Mouse (Mus musculus): ENCODE data around the gene Fgd3.

Gene Fgd3

GRCm38 (mm10) chr13:49300771-49301170, 19.3 kb downstream of the Fgd3 start:
- DNase-seq: no peak

DNA sequence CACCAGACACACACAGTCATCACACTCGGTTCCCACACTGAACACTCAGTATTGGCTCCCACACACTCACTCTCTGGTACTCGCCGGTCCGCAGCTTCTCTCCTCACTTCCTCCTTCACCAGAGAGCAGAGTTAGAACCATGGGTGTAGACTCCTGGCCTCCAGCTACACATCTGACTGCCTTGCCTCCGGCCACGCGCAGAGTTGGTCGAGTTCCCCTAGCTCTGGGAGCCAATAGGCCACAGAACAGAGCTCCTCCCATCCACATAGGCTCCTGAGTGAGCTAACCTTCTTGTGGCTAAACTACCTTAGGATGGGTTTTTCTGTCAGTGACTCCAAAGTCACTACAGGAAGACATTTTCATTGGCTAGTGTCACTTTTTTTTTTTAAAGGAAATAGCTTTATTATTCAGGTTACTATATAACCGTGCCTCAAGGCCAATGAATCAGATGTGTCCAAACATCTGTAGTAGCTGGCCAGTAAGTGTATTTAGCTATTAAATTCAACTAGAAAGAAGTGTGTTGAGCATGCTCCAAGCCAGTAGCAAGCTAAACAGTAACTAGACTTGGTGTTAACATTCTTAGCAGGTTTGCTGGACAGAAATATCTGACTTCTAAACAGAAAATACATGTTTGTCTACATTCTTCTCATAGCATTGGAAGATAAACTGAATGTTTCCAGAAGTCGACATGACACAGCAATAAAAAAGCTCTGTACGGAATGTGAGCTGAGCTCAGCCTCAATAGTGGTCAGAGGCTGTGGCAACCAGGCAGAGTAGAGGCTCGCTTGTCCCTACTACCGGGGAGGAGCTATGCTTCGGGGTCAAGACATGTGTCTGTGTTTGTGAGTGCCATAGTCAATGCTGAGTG, 21.4 kb downstream of the Fgd3 start:
- DNase-seq: peak; percentile 62 to 80

- no peak for DNase-seq
Measured at GRCm38 (mm10) chr13:49296270-49296669, 23.8 kb downstream of the Fgd3 start.

GRCm38 (mm10) chr13:49294108-49294507, 26.0 kb downstream of the Fgd3 start:
- no peak for DNase-seq

- no peak for DNase-seq
Measured at GRCm38 (mm10) chr13:49291949-49292348, 28.2 kb downstream of the Fgd3 start.

DNA sequence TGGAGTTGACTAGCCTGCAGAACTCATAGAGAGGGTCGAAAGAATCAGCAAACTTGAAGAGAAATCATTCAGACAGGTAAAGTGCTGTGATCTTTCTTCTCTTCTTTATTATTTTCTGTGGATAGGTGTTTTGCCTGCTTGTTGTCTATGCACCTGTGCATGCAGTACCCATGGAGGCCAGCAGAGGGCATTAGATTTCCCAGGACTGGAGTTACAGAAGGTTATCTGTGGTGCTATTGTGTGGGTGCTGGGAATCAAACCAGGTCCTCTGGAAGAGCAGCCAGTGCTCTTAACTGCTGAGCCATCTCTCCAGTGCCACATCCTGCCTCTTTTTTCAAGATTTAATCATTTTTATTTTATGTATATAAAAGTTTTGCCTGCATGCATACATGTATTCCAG, 28.7 kb downstream of the Fgd3 start:
- peak in 1 of 2 experiments; percentile 45 for DNase-seq

GRCm38 (mm10) chr13:49287224-49287623, 32.9 kb downstream of the Fgd3 start:
- DNase-seq: no peak

DNA sequence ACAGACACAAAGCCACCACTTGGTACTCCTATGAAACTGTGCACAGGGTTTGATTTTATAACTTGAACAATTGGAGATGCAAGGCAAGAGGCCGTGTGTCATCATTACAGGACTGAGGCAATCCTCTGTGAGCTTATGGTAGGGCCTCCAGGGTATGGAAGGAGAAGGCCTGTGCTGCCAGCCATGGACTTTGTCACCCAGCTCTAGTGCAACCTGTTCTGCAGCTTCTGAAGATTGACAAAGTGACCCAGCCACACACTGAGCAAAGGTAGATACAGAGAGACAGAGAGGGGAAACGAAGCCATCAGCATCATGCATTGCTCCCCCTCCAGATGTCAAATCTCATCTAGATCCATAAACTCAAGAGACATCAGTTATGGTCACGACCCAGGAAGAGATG, 33.4 kb downstream of the Fgd3 start:
- no peak for DNase-seq

DNA sequence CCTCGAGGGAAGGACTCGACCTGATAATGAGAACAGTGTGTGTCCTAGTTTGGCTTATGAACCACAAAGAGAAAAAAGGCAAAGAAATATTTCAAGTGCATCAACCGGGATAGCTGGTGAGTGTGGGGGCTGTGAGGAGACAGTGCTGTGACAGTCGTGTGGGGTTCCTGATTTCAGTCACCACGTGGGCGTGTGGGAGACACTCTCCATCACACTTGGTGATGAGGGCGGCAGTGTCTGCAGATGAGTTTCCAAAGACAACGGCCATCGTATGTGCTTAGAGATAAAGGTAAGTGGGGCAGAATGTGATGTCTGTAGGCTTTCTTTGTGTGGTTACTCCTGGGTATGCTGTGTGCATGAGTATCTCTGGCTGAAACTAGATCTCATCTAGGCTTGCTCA, 36.4 kb downstream of the Fgd3 start:
- no peak for DNase-seq

- no peak for DNase-seq
Measured at GRCm38 (mm10) chr13:49282168-49282567, 37.9 kb downstream of the Fgd3 start.

- no peak for DNase-seq
Measured at GRCm38 (mm10) chr13:49271831-49272765, 48.0 kb downstream of the Fgd3 start.

DNA sequence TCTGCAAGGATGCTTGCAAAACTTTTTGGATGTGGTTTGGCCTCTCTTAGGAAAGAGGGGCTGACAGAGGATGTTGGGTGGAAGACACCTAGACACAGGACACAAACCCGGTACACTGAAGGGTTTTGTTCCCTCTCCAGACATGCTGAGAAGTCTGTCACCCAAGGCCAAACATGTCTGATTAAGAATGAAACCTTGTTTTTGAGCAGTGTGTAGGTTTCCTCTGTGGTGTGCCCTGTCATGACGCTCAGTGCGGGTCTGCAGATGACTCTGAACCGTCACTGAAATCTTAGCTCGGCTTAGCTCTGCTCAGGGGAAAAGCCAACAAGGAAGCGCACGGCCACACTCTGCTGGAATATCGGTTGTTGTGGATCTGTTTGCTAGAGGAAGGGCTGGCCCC, 49.6 kb downstream of the Fgd3 start:
- DNase-seq: no peak

DNA sequence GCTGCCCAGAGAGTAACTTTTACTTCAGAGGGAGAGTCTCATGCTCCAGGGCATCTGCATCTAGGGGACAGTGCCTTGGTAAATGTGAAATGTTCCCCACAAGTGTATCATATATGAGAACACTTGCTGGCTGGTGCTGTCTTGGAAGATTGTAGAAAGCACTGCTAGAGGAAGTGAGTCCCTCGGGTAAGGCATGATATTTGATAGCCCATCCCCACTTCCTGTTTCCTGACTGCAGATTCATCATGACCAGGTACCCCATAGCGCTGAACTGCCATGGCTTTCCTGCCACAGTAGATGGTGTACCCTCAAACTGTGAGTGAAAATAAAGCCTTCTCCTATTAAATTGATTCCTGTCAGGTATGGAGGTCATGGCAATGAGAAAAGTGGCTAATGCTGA, 52.5 kb downstream of the Fgd3 start:
- DNase-seq: no peak

GRCm38 (mm10) chr13:49260036-49260722, 59.9 kb downstream of the Fgd3 start:
- no peak for DNase-seq

DNA sequence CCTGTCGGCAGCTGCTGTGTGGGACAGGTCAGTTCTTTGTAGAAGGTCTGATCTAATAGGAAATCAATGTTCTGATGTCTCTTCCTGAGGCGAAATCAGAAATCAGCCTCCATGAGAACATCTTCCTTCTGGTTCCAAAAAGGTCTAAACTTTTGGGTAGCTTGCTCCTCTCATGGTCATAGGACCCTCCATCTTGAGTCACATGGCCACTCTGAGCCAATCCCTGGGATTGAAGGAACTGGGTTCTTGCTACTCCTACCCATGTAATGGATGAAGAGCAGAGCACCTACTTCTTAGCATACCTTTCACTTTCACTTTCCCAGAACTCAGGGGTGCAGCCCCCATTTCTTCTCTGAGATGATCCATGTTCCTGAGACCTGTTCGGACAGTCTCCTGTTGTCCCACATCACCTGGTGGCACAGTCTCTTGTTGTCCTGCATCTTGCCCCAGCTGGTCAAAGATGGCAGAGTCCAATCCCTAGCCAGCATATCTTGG, 62.2 kb downstream of the Fgd3 start:
- no peak for DNase-seq

DNA sequence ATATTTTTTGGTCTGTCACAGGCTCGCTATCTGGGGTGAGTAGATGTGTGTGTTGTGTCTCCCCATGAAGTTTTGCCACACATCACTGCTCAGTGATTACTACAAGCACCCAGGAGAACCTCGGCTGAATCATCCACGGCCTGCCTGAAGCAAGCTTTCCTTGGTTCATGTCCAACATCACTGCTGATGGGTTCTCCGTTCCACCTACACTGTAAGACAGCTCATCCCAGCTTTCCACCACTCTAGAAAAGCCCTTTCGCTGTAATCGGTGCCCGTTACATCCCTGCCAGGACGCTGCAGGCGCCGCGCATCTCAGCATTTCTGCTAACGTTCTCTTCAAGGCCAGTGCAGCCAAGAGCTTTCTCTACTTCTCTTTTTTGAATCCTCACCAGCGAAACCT, 67.4 kb downstream of the Fgd3 start:
- DNase-seq: no peak

DNA sequence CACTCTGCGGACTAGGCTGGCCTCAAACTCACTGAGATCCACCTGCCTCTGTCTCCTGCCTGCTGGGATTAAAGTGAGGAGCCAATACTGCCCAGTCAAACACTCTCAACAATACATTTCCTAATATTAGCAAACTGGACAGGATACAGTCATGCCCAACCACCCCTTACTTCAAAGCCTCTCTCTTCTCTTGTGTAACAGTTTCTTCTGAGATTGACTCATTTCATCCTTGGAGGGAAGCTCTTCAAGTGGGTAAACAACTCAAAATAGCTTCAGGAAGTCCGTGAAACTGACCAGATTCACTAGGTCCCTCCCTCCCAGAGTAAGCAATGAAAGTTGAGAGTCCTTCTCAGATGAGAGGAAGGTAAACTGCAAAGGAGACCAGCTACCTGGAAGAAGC, 68.0 kb downstream of the Fgd3 start:
- no peak for DNase-seq

GRCm38 (mm10) chr13:49250716-49251517, 69.2 kb downstream of the Fgd3 start:
- no peak for DNase-seq

DNA sequence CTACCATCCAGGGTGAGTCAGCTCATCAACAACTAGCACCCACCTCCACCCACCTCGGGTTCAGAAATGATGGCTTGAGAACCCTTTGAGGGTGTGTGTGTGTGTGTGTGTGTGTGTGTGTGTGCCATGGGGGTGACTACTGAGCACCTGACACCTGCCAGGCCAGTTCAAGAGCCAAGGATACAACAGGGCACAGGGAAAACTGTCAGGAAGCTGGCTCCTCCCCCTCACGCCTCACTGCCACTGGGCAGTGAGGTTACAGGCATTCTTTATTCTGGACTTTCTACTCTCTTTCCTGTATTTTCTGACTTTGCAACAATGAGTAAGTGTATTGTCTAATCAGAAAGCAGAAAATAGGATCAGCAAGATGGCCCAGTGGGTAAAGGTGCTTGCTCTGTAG, 70.5 kb downstream of the Fgd3 start:
- peak; percentile 87 for DNase-seq

GRCm38 (mm10) chr13:49248923-49249322, 71.2 kb downstream of the Fgd3 start:
- no peak for DNase-seq

- no peak for DNase-seq
Measured at GRCm38 (mm10) chr13:49248467-49248862, 71.6 kb downstream of the Fgd3 start, which contains the start of gene Susd3. Susd3 (minus strand) TSS chr13:49248706.
